Mouse (Mus musculus) kidney, adult 2 months (tissue): ENCODE data around the gene Flywch1. TPM values are rescaled to one million over a fixed set of nuclear protein-coding genes. Genes with fewer than 3 reads are reported as not detected.
A peak's percentile ranks its signal among the peaks of the same experiment; 100 is the strongest.

ENCODE experiments used
- DNase-seq: peaks from one replicate; pipeline ENCODE4 v3.0.0; 2021
- H3K27ac ChIP-seq: fragments of 200-500 bp; 2 replicates; pipeline ENCODE4 v1.5.1; 2012; ENCODE audit warnings: low read depth, low read length, control low read depth, inconsistent platforms; ENCODE audit not compliant: insufficient read depth
- H3K27me3 ChIP-seq: fragments of 200-500 bp; replicated peaks from 2 replicates; pipeline ENCODE4 v1.6.1; 2012; ENCODE audit warnings: mild to moderate bottlenecking, moderate library complexity, low read length, inconsistent platforms; ENCODE audit not compliant: control insufficient read depth, insufficient read depth
- H3K36me3 ChIP-seq: fragments of 200-500 bp; 2 replicates; pipeline ENCODE4 v1.6.1; 2012; ENCODE audit warnings: mild to moderate bottlenecking, moderate library complexity, low read length, inconsistent platforms; ENCODE audit not compliant: control insufficient read depth, insufficient read depth
- H3K4me1 ChIP-seq: fragments of 200-500 bp; 2 replicates; pipeline ENCODE4 v1.6.1; 2011; ENCODE audit warnings: low read length; ENCODE audit not compliant: control insufficient read depth, insufficient read depth
- H3K4me3 ChIP-seq: fragments of 200-500 bp; 2 replicates; pipeline ENCODE4 v1.5.1; 2011; ENCODE audit warnings: mild to moderate bottlenecking, low read depth, low read length, control low read depth; ENCODE audit not compliant: insufficient read depth
- CTCF ChIP-seq: fragments of 200-500 bp; conservative IDR thresholded peaks from 2 replicates; pipeline ENCODE4 v1.5.1; 2011; ENCODE audit warnings: low read depth, mild to moderate bottlenecking, control low read depth, low read length, moderate library complexity, mixed read lengths; ENCODE audit not compliant: insufficient read depth, insufficient read length
- POLR2A ChIP-seq: fragments of 200-500 bp; IDR thresholded peaks from one replicate; pipeline ENCODE4 v1.6.1; 2011; ENCODE audit warnings: low read depth, low read length, control low read depth
- WGBS: fragments of 180-500 bp; shearing (Covaris S2); methylation state at CpG from one replicate; pipeline ENCODE4 v1.1.7; 2018; 5-methylcytosine and 5-hydroxymethylcytosine counted together
- polyA plus RNA-seq: library from polyadenylated mRNA; depleted of rRNA; stranded (reverse); fragments of >200 nt; gene quantifications from 2 replicates; pipeline ENCODE4 v1.2.3, GENCODE M21; 2012; rRNA removed

The Flywch1 gene
- polyA plus RNA-seq, result 41.7 and 45.2 TPM in 2 replicates

DNA sequence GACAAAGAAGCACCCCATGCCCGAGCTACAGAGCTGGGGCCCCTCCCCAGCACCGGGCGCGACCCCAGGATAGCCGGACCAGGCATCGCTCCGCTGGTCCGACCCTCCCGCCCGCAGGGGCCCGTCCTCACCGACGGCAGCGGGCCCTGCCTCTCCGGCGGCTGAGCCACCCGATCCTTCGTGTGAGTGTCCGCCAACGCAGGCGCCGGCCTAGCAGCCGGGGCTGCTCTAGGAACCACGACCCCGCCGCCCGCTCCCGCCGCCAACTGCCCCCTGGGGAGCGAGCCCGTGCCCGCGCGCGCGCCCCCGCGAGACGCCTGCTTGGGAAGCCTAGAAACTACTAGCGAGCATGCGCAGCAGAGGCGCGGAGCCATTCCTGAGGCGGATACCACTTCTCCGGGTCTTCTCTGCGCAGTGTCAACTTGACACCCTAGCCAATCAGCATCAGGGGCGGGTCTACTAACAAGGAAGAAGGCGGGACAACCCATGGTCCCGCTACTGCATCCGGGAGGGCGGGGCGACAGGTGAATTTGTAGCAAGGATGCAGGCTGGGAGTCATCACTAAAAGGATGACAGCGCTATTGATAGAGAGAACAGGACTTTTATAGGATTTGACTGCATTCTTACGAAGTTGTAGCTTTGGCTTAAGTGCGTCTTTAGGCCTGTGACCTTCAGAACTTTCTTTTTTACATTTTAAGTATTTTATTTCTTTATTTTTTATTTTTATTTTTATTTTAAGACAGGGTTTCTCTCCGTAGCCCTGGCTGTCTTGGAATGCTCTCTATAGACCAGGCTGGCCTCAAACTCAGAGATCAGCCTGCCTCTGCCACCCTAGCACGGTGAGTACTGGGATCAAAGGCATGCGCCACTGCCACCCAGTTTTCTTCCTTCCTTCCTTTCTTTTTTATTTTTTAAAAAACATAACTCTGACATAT is at the start of gene Flywch1:
Gene Flywch1 (minus strand): TSS at position 319 of the 935 bp plus-strand sequence.
- Histone ChIP-seq H3K27ac (peak within 1 kb of the TSS; percentile 59), H3K36me3 (no peaks in the 10 kb centered on the region), H3K27me3 (no peaks in the 10 kb centered on the region), H3K4me1 (no peaks in the 10 kb centered on the region; the same call in 1 of the 2 replicates), H3K4me3 (peak within 1 kb of the TSS; percentile 93)
- peak; percentile 5 for TF ChIP-seq POLR2A
- no peak for TF ChIP-seq CTCF
- peak; percentile 100 for DNase-seq
- 3% methylated on average over 57 of the region's 58 CpGs for WGBS

- no peak overlapping the region for H3K27ac ChIP-seq
- whole genome bisulfite sequencing, result 86% methylated on average over 5 of the region's 5 CpGs
- no peaks in the 10 kb centered on the region for H3K4me1 ChIP-seq
- H3K27me3 ChIP-seq, result no peaks in the 10 kb centered on the region
- H3K4me3 ChIP-seq, result no peak overlapping the region
- H3K36me3 ChIP-seq, result peaks cover 29% of the 10 kb centered on the region
- no peak for TF ChIP-seq POLR2A
- no peak for TF ChIP-seq CTCF
- DNase-seq, result no peak
Measured at GRCm38 (mm10) chr17:23820731-23821130, 49.3 kb upstream of the Flywch1 start.

DNA sequence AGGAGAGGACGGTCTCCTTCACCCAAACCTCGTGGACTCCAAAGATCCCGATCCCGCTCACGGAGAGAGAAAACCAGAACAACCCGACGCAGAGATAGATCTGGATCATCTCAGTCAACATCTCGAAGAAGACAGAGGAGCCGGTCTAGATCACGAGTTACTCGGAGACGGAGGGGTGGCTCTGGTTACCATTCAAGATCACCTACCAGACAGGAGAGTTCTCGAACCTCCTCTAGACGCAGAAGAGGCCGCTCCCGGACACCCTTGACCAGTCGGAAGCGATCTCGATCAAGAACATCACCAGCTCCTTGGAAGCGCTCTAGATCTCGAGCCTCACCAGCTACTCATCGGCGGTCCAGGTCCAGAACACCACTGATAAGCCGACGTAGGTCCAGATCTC is 47.8 kb upstream of the Flywch1 start:
- TF ChIP-seq CTCF, result no peak
- TF ChIP-seq POLR2A, result no peak
- WGBS, result 99% methylated on average over 25 of the region's 25 CpGs
- H3K36me3 ChIP-seq, result peaks cover 37% of the 10 kb centered on the region

GRCm38 (mm10) chr17:23818579-23818978 is 47.2 kb upstream of the Flywch1 start:
- H3K4me3 ChIP-seq, result no peak overlapping the region
- TF ChIP-seq POLR2A (no peak), CTCF (no peak)
- H3K36me3 ChIP-seq, result peaks cover 41% of the 10 kb centered on the region
- H3K27ac ChIP-seq, result no peak overlapping the region
- no peaks in the 10 kb centered on the region for H3K4me1 ChIP-seq
- DNase-seq, result no peak
- no peaks in the 10 kb centered on the region for H3K27me3 ChIP-seq
- over 99% methylated on average over 8 of the region's 8 CpGs for WGBS

More for the DNA sequence above, 47.8 kb upstream of the Flywch1 start:
- Histone ChIP-seq H3K4me3 (no peak overlapping the region), H3K27me3 (no peaks in the 10 kb centered on the region), H3K4me1 (no peaks in the 10 kb centered on the region), H3K27ac (no peak overlapping the region)
- DNase-seq, result no peak

GRCm38 (mm10) chr17:23815641-23816040 is 44.2 kb upstream of the Flywch1 start:
- TF ChIP-seq CTCF, result no peak
- no peak for TF ChIP-seq POLR2A
- no peak overlapping the region for H3K27ac ChIP-seq
- peaks cover 57% of the 10 kb centered on the region for H3K36me3 ChIP-seq
- no peaks in the 10 kb centered on the region for H3K27me3 ChIP-seq
- WGBS, result 98% methylated on average over 16 of the region's 16 CpGs
- DNase-seq, result no peak
- no peaks in the 10 kb centered on the region for H3K4me1 ChIP-seq
- H3K4me3 ChIP-seq, result no peak overlapping the region

DNA sequence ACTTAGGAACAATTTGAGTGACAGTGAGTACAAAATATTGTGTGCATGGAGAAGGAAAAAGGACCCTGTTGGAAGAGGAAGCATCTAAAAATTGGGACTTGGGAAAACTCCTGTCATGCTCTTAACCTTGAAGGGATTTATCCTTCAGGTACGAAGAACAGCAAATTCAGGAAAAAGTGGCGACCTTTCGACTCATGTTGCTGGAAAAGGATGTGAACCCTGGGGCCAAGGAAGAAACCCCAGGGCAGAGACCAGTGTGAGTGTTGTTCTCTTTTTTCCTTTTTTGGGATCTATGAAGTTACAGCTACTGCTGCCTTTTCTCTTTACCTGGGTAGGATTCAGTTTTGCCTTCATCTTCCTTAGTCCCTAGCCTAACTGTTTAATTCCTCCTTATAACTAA is 36.5 kb upstream of the Flywch1 start:
- H3K27me3 ChIP-seq, result no peaks in the 10 kb centered on the region
- TF ChIP-seq CTCF (no peak), POLR2A (no peak)
- H3K27ac ChIP-seq, result peak overlapping the region; percentile 47; the same call in 1 of the 2 replicates
- WGBS, result 57% methylated on average over 3 of the region's 3 CpGs
- H3K4me1 ChIP-seq, result peaks cover 10% of the 10 kb centered on the region
- no peak overlapping the region for H3K4me3 ChIP-seq
- DNase-seq, result peak; percentile 71
- peaks cover 25% of the 10 kb centered on the region for H3K36me3 ChIP-seq

DNA sequence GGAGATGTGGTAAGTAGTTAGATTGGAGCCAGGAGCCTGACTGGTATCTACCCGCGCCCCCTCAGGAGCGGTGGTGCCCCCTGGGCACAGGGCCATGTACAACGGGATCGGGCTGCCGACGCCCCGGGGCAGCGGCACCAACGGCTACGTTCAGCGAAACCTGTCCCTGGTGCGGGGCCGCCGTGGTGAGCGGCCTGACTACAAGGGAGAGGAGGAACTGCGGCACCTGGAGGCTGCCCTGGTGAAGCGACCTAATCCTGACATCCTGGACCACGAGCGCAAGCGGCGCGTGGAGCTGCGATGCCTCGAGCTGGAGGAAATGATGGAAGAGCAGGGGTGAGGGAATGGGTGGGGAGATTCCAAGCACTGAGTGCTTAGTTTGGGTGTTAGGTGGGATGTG is 35.5 kb upstream of the Flywch1 start:
- DNase-seq, result peak; percentile 69
- Histone ChIP-seq H3K4me1 (peaks cover 10% of the 10 kb centered on the region), H3K4me3 (peak overlapping the region; percentile 54; the same call in 1 of the 2 replicates), H3K27me3 (no peaks in the 10 kb centered on the region), H3K36me3 (peaks cover 18% of the 10 kb centered on the region), H3K27ac (0 out of 2 replicates have a peak overlapping the region, but pooled peaks have one; percentile 41)
- WGBS, result 19% methylated on average over 25 of the region's 25 CpGs
- no peak for TF ChIP-seq POLR2A
- peak; percentile 55; the same call in 1 of the 2 replicates for TF ChIP-seq CTCF
